9 mouse cellular contexts compared by ENCODE assay signal in genomic region chr8:122442781-122443180, GRCm38 (mm10). TPM values are rescaled to one million over a fixed set of nuclear protein-coding genes. Genes with fewer than 3 reads are reported as not detected.
DNase-seq lines count a peak whose midpoint lies in the region; ATAC-seq and TF ChIP-seq lines count a peak whose summit lies in the region.
"Had no signal": no experiment of that assay in that cellular context is flagged by ENCODE, and none has a peak within 500 bp of the region (broad histone marks: within the 10 kb centered on the region; RNA-seq: fewer than 3 reads in every experiment).

No protein-coding gene starts in this region.

- no peak for TF ChIP-seq CTCF in MEL (IDR thresholded peaks at IDR 0.05 in 2 of 3, conservative IDR thresholded peaks at IDR 0.05 in 1 of 3; ENCODE audit: control insufficient read depth in 1 of 3, insufficient read depth in 1 of 3, low read depth in 2 of 3, low read length in 3 of 3, poor library complexity in 1 of 3, severe bottlenecking in 1 of 3)

- no peak for ATAC-seq in heart, embryonic 14.5 days (ENCODE audit: insufficient number of reproducible peaks, insufficient read depth, low FRiP score, low read depth)
- peak; percentile 0 for ATAC-seq in forebrain, embryonic 16.5 days
- ATAC-seq in megakaryocyte, adult 5-6 weeks (ENCODE audit: poor library complexity, severe bottlenecking) = peak; percentile 2; the same call in 1 of the 2 replicates

- intact Hi-C loops in left cerebral cortex, postnatal 25 days (cut with DNase I) = loop anchor here (2.0 to 10.0 kb wide), 3 partner anchors 34 to 158 kb away; partner anchors contain the start of genes Ctu2, Piezo1, Rnf166 and Zfpm1

- peaks cover 18 to 29% of the 10 kb centered on the region in 2 experiments for H3K4me1 ChIP-seq in heart, embryonic 14.5 days (ENCODE audit: control insufficient read depth in 2 of 2, insufficient read depth in 2 of 2, low read length in 2 of 2)
- peaks cover 0 to 3% of the 10 kb centered on the region in 2 experiments; a peak in 1 of 4 replicates for H3K4me1 ChIP-seq in MEL (ENCODE audit: control insufficient read depth in 1 of 2, insufficient read depth in 2 of 2, low read length in 2 of 2)
- peaks cover 24% of the 10 kb centered on the region for H3K4me1 ChIP-seq in forebrain, embryonic 16.5 days (replicated peaks; ENCODE audit: control insufficient read depth, insufficient read depth, low read length)

- H3K27ac ChIP-seq in heart, embryonic 14.5 days (replicated peaks in 1 of 2; ENCODE audit: control insufficient read depth in 1 of 2, insufficient read depth in 1 of 2, low read depth in 2 of 2, low read length in 2 of 2) = peak overlapping the region; percentile 45 to 99; a peak in 3 of 4 replicates
- H3K27ac ChIP-seq in MEL (ENCODE audit: control insufficient read depth, low read depth, low read length) = no peak overlapping the region
- peak overlapping the region; percentile 66 for H3K27ac ChIP-seq in forebrain, embryonic 16.5 days (ENCODE audit: low read length)

- TF ChIP-seq RAD21 in MEL (IDR thresholded peaks at IDR 0.05; ENCODE audit: low read depth, low read length) = no peak

- peak overlapping the region; percentile 81 for H3K9ac ChIP-seq in heart, embryonic 14.5 days (ENCODE audit: low read length)
- H3K9ac ChIP-seq in MEL (ENCODE audit: control insufficient read depth, low read depth, low read length, poor library complexity, severe bottlenecking) = peak overlapping the region; percentile 60
- H3K9ac ChIP-seq in forebrain, embryonic 16.5 days (replicated peaks; ENCODE audit: low read depth, low read length) = peak overlapping the region; percentile 81

- no peaks in the 10 kb centered on the region for H3K27me3 ChIP-seq in heart, embryonic 14.5 days (ENCODE audit: control insufficient read depth, insufficient read depth, low read length)
- H3K27me3 ChIP-seq in MEL (ENCODE audit: control insufficient read depth in 1 of 2, insufficient read depth in 2 of 2, low read length in 2 of 2) = no peaks in the 10 kb centered on the region
- H3K27me3 ChIP-seq in forebrain, embryonic 16.5 days (replicated peaks; ENCODE audit: control insufficient read depth, insufficient read depth, low read length) = no peaks in the 10 kb centered on the region

- no peak for TF ChIP-seq EP300 in MEL (IDR thresholded peaks at IDR 0.05; ENCODE audit: low read depth in 1 of 2, low read length in 2 of 2)

- peak overlapping the region; percentile 92 for H3K4me2 ChIP-seq in heart, embryonic 14.5 days (ENCODE audit: low read length)
- peak overlapping the region; percentile 94 for H3K4me2 ChIP-seq in forebrain, embryonic 16.5 days (ENCODE audit: low read length)

- peak overlapping the region; percentile 57 to 74 for H3K4me3 ChIP-seq in heart, embryonic 14.5 days (ENCODE audit: control insufficient read depth in 1 of 2, insufficient read depth in 1 of 2, low read depth in 1 of 2, low read length in 2 of 2)
- peak overlapping the region; percentile 69 to 82 for H3K4me3 ChIP-seq in MEL (ENCODE audit: control insufficient read depth in 1 of 2, insufficient read depth in 1 of 2, low read depth in 2 of 2, low read length in 2 of 2)
- H3K4me3 ChIP-seq in forebrain, embryonic 16.5 days (replicated peaks; ENCODE audit: low read length) = peak overlapping the region; percentile 77

- peaks cover 13% of the 10 kb centered on the region; the same call in 1 of the 2 replicates for H3K36me3 ChIP-seq in heart, embryonic 14.5 days (ENCODE audit: control insufficient read depth, insufficient read depth, low read length)
- H3K36me3 ChIP-seq in MEL (ENCODE audit: control insufficient read depth in 1 of 2, insufficient read depth in 2 of 2, low read length in 2 of 2) = no peaks in the 10 kb centered on the region
- H3K36me3 ChIP-seq in forebrain, embryonic 16.5 days (ENCODE audit: control insufficient read depth, insufficient read depth) = no peaks in the 10 kb centered on the region

- DNase-seq in heart, adult 11 months = no peak
- DNase-seq in MEL (ENCODE audit: low read depth, low spot score) = no peak
- DNase-seq in ovary, adult 18-20 months (ENCODE audit: low spot score) = no peak
- no peak for DNase-seq in right cerebral cortex, adult 2 months (ENCODE audit: low spot score in 2 of 2)
- DNase-seq in left cerebral cortex, postnatal 25 days (ENCODE audit: low spot score in 2 of 2) = no peak

- no peaks in the 10 kb centered on the region for H3K9me3 ChIP-seq in heart, embryonic 14.5 days (ENCODE audit: control insufficient read depth, low read length)
- no peaks in the 10 kb centered on the region for H3K9me3 ChIP-seq in MEL (replicated peaks; ENCODE audit: insufficient read depth, low read length)
- no peaks in the 10 kb centered on the region for H3K9me3 ChIP-seq in forebrain, embryonic 16.5 days (ENCODE audit: control insufficient read depth, low read length)

- no peak for TF ChIP-seq POLR2A in MEL (IDR thresholded peaks at IDR 0.05; ENCODE audit: control insufficient read depth in 1 of 2, insufficient read depth in 1 of 2, low read depth in 1 of 2, low read length in 2 of 2, poor library complexity in 1 of 2)

- WGBS in heart, embryonic 14.5 days = 1% methylated on average over 11 of the region's 12 CpGs
- 1% methylated on average over 12 of the region's 12 CpGs for WGBS in forebrain, embryonic 16.5 days

- 0 out of 2 replicates have a peak, but pooled peaks cover 3% of the 10 kb centered on the region for H3K79me2 ChIP-seq in MEL (ENCODE audit: control insufficient read depth, insufficient read depth, low read length, poor library complexity)

TF ChIP-seq in MEL, 35 proteins besides CTCF, POLR2A, EP300 and RAD21 (continues in another document):
- TF ChIP-seq USF2 (IDR thresholded peaks at IDR 0.05; ENCODE audit: borderline replicate concordance in 1 of 2, insufficient read depth in 1 of 2, low read depth in 1 of 2, low read length in 2 of 2) (no peak), BHLHE40 (IDR thresholded peaks at IDR 0.05; ENCODE audit: borderline replicate concordance, low read depth, low read length) (no peak), MEF2A (IDR thresholded peaks at IDR 0.05; ENCODE audit: extremely low read depth, insufficient replicate concordance, low read depth, low read length, poor library complexity, severe bottlenecking) (no peak), JUND (IDR thresholded peaks at IDR 0.05; ENCODE audit: low read depth, low read length) (no peak), TBP (IDR thresholded peaks at IDR 0.05; ENCODE audit: low read depth, low read length) (no peak), POLR2AphosphoS2 (IDR thresholded peaks at IDR 0.05; ENCODE audit: low read length) (no peak), HCFC1 (IDR thresholded peaks at IDR 0.05; ENCODE audit: low read depth, low read length) (no peak), ZC3H11A (IDR thresholded peaks at IDR 0.05; ENCODE audit: low read depth, low read length) (no peak), GABPA (IDR thresholded peaks at IDR 0.05; ENCODE audit: low read depth, low read length) (no peak), ZKSCAN1 (IDR thresholded peaks at IDR 0.05; ENCODE audit: low read depth, low read length) (no peak), NELFE (IDR thresholded peaks at IDR 0.05; ENCODE audit: low read depth, low read length) (no peak)

RNA-seq across cellular contexts. Expression of gene Mvd, which starts 0.4 kb away (rescaled TPM):
- polyA plus RNA-seq in heart, embryonic 14.5 days (2014; fragmentation: Nextera tagmentation; extraction: Ambion mirVana) = 14.4 and 17.9 TPM in 2 replicates
- total RNA-seq in MEL (2012; rRNA removed) = 20.6 and 20.8 TPM in 2 replicates
- 10 to 100 TPM in 1 of 2 experiments, not detected in 1; 25.5 TPM for polyA plus RNA-seq in MEL (2012; ENCODE audit: insufficient read depth in 1 of 2, insufficient read length in 2 of 2, low read depth in 1 of 2, low replicate concordance in 2 of 2, missing spikeins in 1 of 2)
- 51.0 and 60.0 TPM in 2 replicates for polyA plus RNA-seq in forebrain, embryonic 16.5 days (2015; fragmentation: Nextera tagmentation; extraction: Ambion mirVana)
- 9.8 and 10.3 TPM in 2 replicates for total RNA-seq in megakaryocyte, adult 5-6 weeks (2015)
- total RNA-seq in megakaryocyte, adult 5-6 weeks (2017) = 15.2 and 15.6 TPM in 2 replicates
- total RNA-seq in left cerebral cortex, postnatal 25 days (2021) = 10 to 100 TPM; 26.8 to 29.4 TPM

RNA-seq across cellular contexts. Expression of gene Cyba, which starts 10.1 kb away (rescaled TPM):
- polyA plus RNA-seq in heart, embryonic 14.5 days (2014; fragmentation: Nextera tagmentation; extraction: Ambion mirVana) = 194 and 196 TPM in 2 replicates
- total RNA-seq in MEL (2012; rRNA removed) = 299 and 344 TPM in 2 replicates
- polyA plus RNA-seq in MEL (2012; ENCODE audit: insufficient read depth in 1 of 2, insufficient read length in 2 of 2, low read depth in 1 of 2, low replicate concordance in 2 of 2, missing spikeins in 1 of 2) = 100 to 1,000 TPM; 321 to 338 TPM
- 25.1 and 30.5 TPM in 2 replicates for polyA plus RNA-seq in forebrain, embryonic 16.5 days (2015; fragmentation: Nextera tagmentation; extraction: Ambion mirVana)
- 547 and 634 TPM in 2 replicates for total RNA-seq in megakaryocyte, adult 5-6 weeks (2015)
- total RNA-seq in megakaryocyte, adult 5-6 weeks (2017) = 285 and 337 TPM in 2 replicates
- 1 to 10 TPM; 7.8 to 8.4 TPM for total RNA-seq in left cerebral cortex, postnatal 25 days (2021)

RNA-seq across cellular contexts. Expression of gene Snai3, which starts 17.8 kb away (rescaled TPM):
- 2.6 TPM in 2 replicates for polyA plus RNA-seq in heart, embryonic 14.5 days (2014; fragmentation: Nextera tagmentation; extraction: Ambion mirVana)
- total RNA-seq in MEL (2012; rRNA removed) = not detected in 2 replicates
- polyA plus RNA-seq in MEL (2012; ENCODE audit: insufficient read depth in 1 of 2, insufficient read length in 2 of 2, low read depth in 1 of 2, low replicate concordance in 2 of 2, missing spikeins in 1 of 2) = under 1 TPM in 1 of 2 experiments, not detected in 1; 0.06 TPM
- polyA plus RNA-seq in forebrain, embryonic 16.5 days (2015; fragmentation: Nextera tagmentation; extraction: Ambion mirVana) = not detected in 2 replicates
- 0.09 and 0.25 TPM in 2 replicates for total RNA-seq in megakaryocyte, adult 5-6 weeks (2015)
- not detected in 2 replicates for total RNA-seq in megakaryocyte, adult 5-6 weeks (2017)
- total RNA-seq in left cerebral cortex, postnatal 25 days (2021) = under 1 TPM; 0.64 to 0.66 TPM
- total RNA-seq: layer of hippocampus, postnatal 10 days had no signal

RNA-seq across cellular contexts. Expression of gene Il17c, which starts 21.0 kb away (rescaled TPM):
- polyA plus RNA-seq in heart, embryonic 14.5 days (2014; fragmentation: Nextera tagmentation; extraction: Ambion mirVana) = not detected in 2 replicates
- total RNA-seq in MEL (2012; rRNA removed) = not detected in 2 replicates
- polyA plus RNA-seq in MEL (2012; ENCODE audit: insufficient read depth in 1 of 2, insufficient read length in 2 of 2, low read depth in 1 of 2, low replicate concordance in 2 of 2, missing spikeins in 1 of 2) = under 1 TPM in 1 of 2 experiments, not detected in 1; 0.43 TPM
- polyA plus RNA-seq in forebrain, embryonic 16.5 days (2015; fragmentation: Nextera tagmentation; extraction: Ambion mirVana) = 0.61 TPM in 1 of 2 replicates, not detected in the other
- not detected in 2 replicates for total RNA-seq in megakaryocyte, adult 5-6 weeks (2015)
- total RNA-seq in megakaryocyte, adult 5-6 weeks (2017) = not detected in 2 replicates
- total RNA-seq in left cerebral cortex, postnatal 25 days (2021) = not detected
- total RNA-seq: layer of hippocampus, postnatal 10 days had no signal

RNA-seq across cellular contexts. Expression of gene Rnf166, which starts 33.1 kb away (rescaled TPM):
- polyA plus RNA-seq in heart, embryonic 14.5 days (2014; fragmentation: Nextera tagmentation; extraction: Ambion mirVana) = 39.8 and 40.8 TPM in 2 replicates
- 12.0 and 18.6 TPM in 2 replicates for total RNA-seq in MEL (2012; rRNA removed)
- 10 to 100 TPM in 1 of 2 experiments, not detected in 1; 37.7 TPM for polyA plus RNA-seq in MEL (2012; ENCODE audit: insufficient read depth in 1 of 2, insufficient read length in 2 of 2, low read depth in 1 of 2, low replicate concordance in 2 of 2, missing spikeins in 1 of 2)
- 39.6 and 41.8 TPM in 2 replicates for polyA plus RNA-seq in forebrain, embryonic 16.5 days (2015; fragmentation: Nextera tagmentation; extraction: Ambion mirVana)
- total RNA-seq in megakaryocyte, adult 5-6 weeks (2015) = 42.0 and 48.6 TPM in 2 replicates
- 50.8 and 59.5 TPM in 2 replicates for total RNA-seq in megakaryocyte, adult 5-6 weeks (2017)
- 10 to 100 TPM; 33.7 to 41.6 TPM for total RNA-seq in left cerebral cortex, postnatal 25 days (2021)

Comparison
In these comparisons a context has a peak if more than half of its experiments do, and no peak if none do; other contexts are left out.
1. RNA of gene Cyba, which starts 10.1 kb away (total RNA-seq): 285 to 634 TPM in megakaryocyte, adult 5-6 weeks and 299 to 344 TPM in MEL; 7.8 to 8.4 TPM in left cerebral cortex, postnatal 25 days; every median in the first group is over 10 times any median in the second.
2. Peak in every context shown above with its lines, with median percentiles within 50 percentile points of each other: H3K4me3 ChIP-seq and H3K9ac ChIP-seq.